Mouse (Mus musculus) heart, adult 2 months (tissue): ENCODE measurements around the gene Foxn3.

ENCODE experiments used
- CTCF ChIP-seq: fragments of 200-600 bp; IDR thresholded peaks from 2 replicates; pipeline ENCODE4 v1.8.1; 2022; ENCODE audit warnings: antibody characterized with exemption, mild to moderate bottlenecking, moderate library complexity
- POLR2A ChIP-seq: fragments of 200-500 bp; IDR thresholded peaks from 2 replicates; pipeline ENCODE4 v1.6.1; 2011; ENCODE audit warnings: mild to moderate bottlenecking, low read depth, low read length, control low read depth; ENCODE audit not compliant: insufficient read depth

DNA sequence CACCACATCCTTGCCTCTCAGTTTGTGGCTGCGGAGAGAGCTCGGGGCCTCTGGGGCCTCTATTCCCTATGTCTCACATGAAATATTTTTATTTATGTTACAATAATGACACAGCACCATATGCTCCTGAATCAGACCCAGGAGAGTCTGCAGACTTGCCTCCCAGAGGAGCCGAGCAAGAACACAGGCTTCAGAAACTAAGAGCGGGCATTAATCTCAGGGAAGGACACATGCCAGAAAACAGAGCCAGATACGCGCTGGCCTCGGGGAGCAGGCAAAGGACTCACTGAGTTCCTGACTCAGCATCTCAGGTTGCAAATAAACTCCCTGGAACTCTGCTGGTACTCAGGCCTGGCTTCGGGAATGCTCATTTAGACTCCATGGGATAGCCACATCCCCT is 403.3 kb downstream of the Foxn3 start:
- TF ChIP-seq CTCF: no peak
- TF ChIP-seq POLR2A: no peak
